Mouse (Mus musculus): ENCODE data around the gene Ermap.

Ermap gene

GRCm38 (mm10) chr4:119189864-119190263 lies at the start of gene Ermap:
Gene Ermap (minus strand): TSS chr4:119190011.
- DNase-seq: no peak

- peak; percentile 44 for DNase-seq
These were observed 49.4 kb upstream of the Ermap start for GRCm38 (mm10) chr4:119239181-119239682.

GRCm38 (mm10) chr4:119238661-119239060 lies 48.9 kb upstream of the Ermap start:
- DNase-seq: no peak

- DNase-seq: no peak
These were observed 44.5 kb upstream of the Ermap start for GRCm38 (mm10) chr4:119234348-119234747.

- no peak for DNase-seq
These were observed 43.6 kb upstream of the Ermap start for GRCm38 (mm10) chr4:119233256-119233901.

- DNase-seq: peak; percentile 100
These were observed 42.8 kb upstream of the Ermap start, which contains the start of the genes AU022252 and P3h1 for GRCm38 (mm10) chr4:119232410-119233255. Gene AU022252 (minus strand): TSS chr4:119232712. Gene P3h1 (plus strand): TSS chr4:119232915.

- no peak for DNase-seq
These were observed 36.9 kb upstream of the Ermap start for GRCm38 (mm10) chr4:119226751-119227150.

- no peak for DNase-seq
These were observed 35.9 kb upstream of the Ermap start for GRCm38 (mm10) chr4:119225719-119226118.

GRCm38 (mm10) chr4:119224534-119224933 lies 34.7 kb upstream of the Ermap start:
- no peak for DNase-seq

- DNase-seq: peak; percentile 29
These were observed 33.9 kb upstream of the Ermap start for GRCm38 (mm10) chr4:119223696-119224095.

GRCm38 (mm10) chr4:119218169-119218568 lies 28.4 kb upstream of the Ermap start, which contains the start of gene Tmem269:
Gene Tmem269 (minus strand): TSS chr4:119218217.
- no peak for DNase-seq

GRCm38 (mm10) chr4:119216667-119217066 lies 26.9 kb upstream of the Ermap start:
- no peak for DNase-seq

GRCm38 (mm10) chr4:119204672-119205071 lies 14.9 kb upstream of the Ermap start:
- DNase-seq: peak; percentile 67

- no peak for DNase-seq
These were observed 8.3 kb upstream of the Ermap start for GRCm38 (mm10) chr4:119198105-119198504.

- DNase-seq: peak; percentile 14
These were observed 5.9 kb upstream of the Ermap start for GRCm38 (mm10) chr4:119195582-119196320.

GRCm38 (mm10) chr4:119194909-119195581 lies 5.2 kb upstream of the Ermap start, which contains the start of gene Svbp:
Gene Svbp (plus strand): TSS chr4:119195306.
- DNase-seq: peak; percentile 92

GRCm38 (mm10) chr4:119192757-119193156 lies 2.9 kb upstream of the Ermap start:
- no peak for DNase-seq

- DNase-seq: no peak
These were observed 1.5 kb upstream of the Ermap start for GRCm38 (mm10) chr4:119191273-119191672.

GRCm38 (mm10) chr4:119190618-119191017 lies 807 bp upstream of the Ermap start:
- DNase-seq: no peak

GRCm38 (mm10) chr4:119189392-119189791 lies 419 bp downstream of the Ermap start:
- no peak for DNase-seq

GRCm38 (mm10) chr4:119188060-119188785 lies 1.6 kb downstream of the Ermap start:
- DNase-seq: no peak

GRCm38 (mm10) chr4:119185771-119186170 lies 4.0 kb downstream of the Ermap start:
- DNase-seq: no peak

Data from thymus, postnatal 14 days (tissue).